Mouse (Mus musculus) small intestine, adult 2 months (tissue): ENCODE data around the gene Tpd52l2. TPM values are rescaled to one million over a fixed set of nuclear protein-coding genes. Genes with fewer than 3 reads are reported as not detected.

Experiments
- H3K27ac ChIP-seq: fragments of 200-500 bp; 2 replicates; pipeline ENCODE4 v1.5.1; 2012; ENCODE audit warnings: low read depth, low read length, control low read depth, inconsistent platforms; ENCODE audit not compliant: insufficient read depth
- H3K27me3 ChIP-seq: fragments of 200-500 bp; 2 replicates; pipeline ENCODE4 v1.6.1; 2012; ENCODE audit warnings: mild to moderate bottlenecking, moderate library complexity, low read length, inconsistent platforms; ENCODE audit not compliant: control insufficient read depth, insufficient read depth
- H3K36me3 ChIP-seq: fragments of 200-500 bp; 2 replicates; pipeline ENCODE4 v1.6.1; 2012; ENCODE audit warnings: mild to moderate bottlenecking, low read length, control low read depth, inconsistent platforms; ENCODE audit not compliant: control insufficient read depth, insufficient read depth
- H3K4me1 ChIP-seq: fragments of 200-500 bp; 2 replicates; pipeline ENCODE4 v1.6.1; 2012; ENCODE audit warnings: low read length, inconsistent platforms, mixed read lengths; ENCODE audit not compliant: control insufficient read depth, insufficient read depth, insufficient read length
- H3K4me3 ChIP-seq: fragments of 200-500 bp; 2 replicates; pipeline ENCODE4 v1.5.1; 2012; ENCODE audit warnings: low read depth, mild to moderate bottlenecking, control low read depth, inconsistent platforms, low read length, moderate library complexity
- CTCF ChIP-seq: fragments of 200-500 bp; IDR thresholded peaks from 2 replicates; pipeline ENCODE4 v1.5.1; 2012; ENCODE audit warnings: low read depth, mild to moderate bottlenecking, control low read depth, inconsistent platforms, low read length, moderate library complexity, mixed read lengths; ENCODE audit not compliant: insufficient replicate concordance, insufficient read length; ENCODE audit errors: extremely low read depth
- POLR2A ChIP-seq: fragments of 200-500 bp; IDR thresholded peaks from 2 replicates; pipeline ENCODE4 v1.6.1; 2012; ENCODE audit warnings: low read depth, mild to moderate bottlenecking, control low read depth, inconsistent platforms, low read length, moderate library complexity
- WGBS: fragments of 180-500 bp; shearing (Covaris S2); methylation state at CpG from one replicate; pipeline ENCODE4 v1.1.7; 2018; 5-methylcytosine and 5-hydroxymethylcytosine counted together
- polyA plus RNA-seq: library from polyadenylated mRNA; depleted of rRNA; stranded (reverse); fragments of >200 nt; gene quantifications from 2 replicates; pipeline ENCODE4 v1.2.3, GENCODE M21; 2012; rRNA removed

The Tpd52l2 gene
- polyA plus RNA-seq, 1 experiment: 27.3 TPM

DNA sequence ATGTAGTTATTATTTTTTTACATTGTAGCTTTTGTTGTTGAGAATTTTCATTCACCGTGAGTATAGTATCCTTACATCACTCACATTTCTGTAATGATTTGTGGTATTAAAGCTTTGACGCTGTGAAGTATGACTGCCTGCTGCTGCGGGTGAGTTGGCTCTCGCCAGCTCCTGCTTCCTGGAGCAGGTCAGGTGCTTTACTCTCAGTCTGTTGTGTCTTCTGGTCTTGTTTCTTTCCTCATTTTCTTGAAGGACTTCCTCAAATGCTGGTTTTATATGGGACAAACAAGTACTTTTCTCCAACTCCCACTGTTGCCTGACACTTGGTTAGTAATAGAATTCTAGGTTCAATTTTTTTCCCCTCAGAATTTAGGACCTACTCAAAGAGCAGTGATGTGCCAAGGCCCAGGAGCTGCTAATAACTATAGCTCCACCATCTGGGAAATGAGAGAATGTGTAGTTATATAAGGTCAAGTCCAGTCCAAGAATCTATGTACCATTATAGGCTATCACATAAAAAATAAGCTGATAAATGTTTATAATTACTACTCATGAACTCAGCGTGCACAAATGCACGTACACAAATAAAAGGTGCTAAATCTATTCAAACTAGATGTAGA lies 44.9 kb downstream of the Tpd52l2 start:
- no peak overlapping the region for H3K4me3 ChIP-seq
- WGBS: 71% methylated on average over 6 of the region's 6 CpGs
- H3K36me3 ChIP-seq: peaks cover 19% of the 10 kb centered on the region
- no peaks in the 10 kb centered on the region for H3K27me3 ChIP-seq
- TF ChIP-seq CTCF (no peak), POLR2A (no peak)
- no peaks in the 10 kb centered on the region for H3K4me1 ChIP-seq
- H3K27ac ChIP-seq: no peak overlapping the region

DNA sequence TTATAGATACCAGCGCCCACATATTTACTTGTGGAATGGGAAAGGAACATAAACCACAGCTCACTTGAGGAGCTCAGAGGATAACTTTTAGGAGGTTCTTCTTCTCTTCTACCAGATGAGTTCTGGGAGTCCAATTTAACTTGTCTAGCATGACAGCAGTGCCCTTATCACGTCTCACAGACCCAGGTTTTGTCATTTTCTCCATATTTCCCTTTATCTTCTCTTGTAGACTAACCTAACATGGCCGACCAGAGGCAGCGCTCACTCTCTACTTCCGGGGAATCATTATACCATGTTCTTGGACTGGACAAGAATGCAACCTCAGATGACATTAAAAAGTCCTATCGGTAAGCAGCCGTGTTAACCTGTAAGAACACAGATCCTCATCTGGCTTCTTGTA lies 49.2 kb downstream of the Tpd52l2 start:
- Histone ChIP-seq H3K27me3 (no peaks in the 10 kb centered on the region), H3K27ac (no peak overlapping the region), H3K4me1 (no peaks in the 10 kb centered on the region), H3K36me3 (peaks cover 50% of the 10 kb centered on the region), H3K4me3 (no peak overlapping the region)
- WGBS: 96% methylated on average over 7 of the region's 7 CpGs
- TF ChIP-seq CTCF: no peak
- no peak for TF ChIP-seq POLR2A

DNA sequence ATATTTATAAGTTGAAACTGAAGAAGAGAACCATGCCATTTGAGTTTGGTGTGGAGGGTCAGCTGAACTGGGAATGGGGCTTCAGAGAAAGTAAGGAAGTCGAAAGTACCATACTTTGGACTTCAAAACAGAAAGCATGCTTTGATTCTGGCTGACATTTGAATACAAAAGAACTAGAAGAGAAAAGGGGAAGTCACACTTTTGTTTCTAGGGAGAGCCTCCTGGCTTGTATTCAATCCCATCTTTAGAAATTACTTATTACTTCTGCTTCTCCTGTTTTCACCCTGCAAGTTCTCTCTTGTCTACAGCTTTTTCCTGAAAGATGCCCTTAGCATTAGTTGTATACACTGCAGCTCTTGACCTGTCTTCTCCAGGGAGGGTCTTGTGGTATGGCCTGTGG lies 51.3 kb downstream of the Tpd52l2 start:
- Histone ChIP-seq H3K4me3 (no peak overlapping the region), H3K27me3 (no peaks in the 10 kb centered on the region), H3K27ac (no peak overlapping the region), H3K36me3 (peaks cover 60% of the 10 kb centered on the region), H3K4me1 (no peaks in the 10 kb centered on the region)
- WGBS: 60% methylated on average over 1 of the region's 1 CpGs
- no peak for TF ChIP-seq CTCF
- TF ChIP-seq POLR2A: no peak

DNA sequence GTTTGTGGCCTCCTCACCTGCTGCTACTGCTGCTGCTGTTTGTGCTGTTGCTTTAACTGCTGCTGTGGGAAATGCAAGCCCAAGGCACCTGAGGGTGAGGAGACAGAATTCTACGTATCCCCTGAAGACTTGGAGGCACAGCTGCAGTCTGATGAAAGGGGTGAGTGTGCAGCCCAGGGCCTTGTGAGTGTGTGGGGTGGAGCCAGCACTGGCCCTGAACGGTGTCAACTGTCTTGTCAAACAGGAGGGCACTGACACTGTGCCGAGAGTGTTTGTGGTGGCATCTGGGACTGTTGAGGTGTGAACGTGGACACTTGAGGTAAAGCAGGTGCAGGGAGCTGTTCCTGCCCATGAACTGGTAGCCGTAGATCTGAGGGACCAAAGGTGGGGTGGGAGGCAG lies 51.7 kb downstream of the Tpd52l2 start:
- Histone ChIP-seq H3K27ac (no peak overlapping the region), H3K4me1 (no peaks in the 10 kb centered on the region), H3K36me3 (peaks cover 60% of the 10 kb centered on the region), H3K4me3 (no peak overlapping the region), H3K27me3 (no peaks in the 10 kb centered on the region)
- TF ChIP-seq POLR2A (no peak), CTCF (no peak)
- 81% methylated on average over 5 of the region's 5 CpGs for WGBS

DNA sequence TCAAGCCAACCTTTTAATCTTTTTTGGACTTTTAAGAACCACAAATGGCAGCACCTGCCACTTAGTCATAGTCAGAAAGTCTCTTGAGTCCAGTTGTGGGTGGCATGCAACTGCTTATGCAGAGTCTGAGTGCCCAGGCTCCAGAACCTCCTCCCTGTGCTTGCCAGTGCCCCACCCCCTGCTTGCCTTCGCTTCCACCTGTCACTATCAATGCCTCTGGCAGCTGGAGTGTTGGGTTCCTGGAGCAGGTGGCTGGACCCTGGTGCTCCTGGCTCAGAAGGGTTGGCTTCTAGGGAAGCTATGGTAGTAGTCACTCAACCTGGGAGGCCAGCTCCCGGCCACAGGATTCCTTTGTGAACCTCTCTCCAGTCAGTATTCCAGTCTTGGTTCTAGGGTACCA lies 53.3 kb downstream of the Tpd52l2 start:
- H3K27me3 ChIP-seq: no peaks in the 10 kb centered on the region
- peaks cover 60% of the 10 kb centered on the region for H3K36me3 ChIP-seq
- no peaks in the 10 kb centered on the region for H3K4me1 ChIP-seq
- no peak overlapping the region for H3K27ac ChIP-seq
- TF ChIP-seq POLR2A: no peak
- no peak for TF ChIP-seq CTCF
- H3K4me3 ChIP-seq: no peak overlapping the region
- WGBS: 68% methylated on average over 2 of the region's 2 CpGs

DNA sequence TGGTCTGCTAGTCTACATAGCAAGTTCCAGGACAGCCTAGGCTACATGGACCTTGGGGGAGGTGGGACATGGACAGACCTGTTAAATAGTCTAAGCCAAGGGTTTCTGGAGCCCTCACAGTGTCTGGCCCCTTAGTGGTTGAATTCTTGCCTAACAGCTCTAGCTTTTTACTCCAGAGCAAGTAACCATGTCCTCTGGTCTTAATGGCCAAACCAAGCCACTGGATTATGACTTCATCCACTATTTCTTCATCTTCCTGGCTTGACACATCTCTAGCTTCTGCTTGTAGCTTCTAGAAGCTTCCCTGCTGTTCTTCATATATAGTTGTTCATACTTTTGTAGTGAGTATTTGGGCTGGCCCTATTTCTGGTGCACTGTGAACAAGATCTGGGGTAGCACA lies 56.8 kb downstream of the Tpd52l2 start:
- TF ChIP-seq POLR2A (no peak), CTCF (no peak)
- H3K4me1 ChIP-seq: no peaks in the 10 kb centered on the region
- H3K27ac ChIP-seq: no peak overlapping the region
- peaks cover 35% of the 10 kb centered on the region for H3K36me3 ChIP-seq
- no peak overlapping the region for H3K4me3 ChIP-seq
- H3K27me3 ChIP-seq: no peaks in the 10 kb centered on the region

DNA sequence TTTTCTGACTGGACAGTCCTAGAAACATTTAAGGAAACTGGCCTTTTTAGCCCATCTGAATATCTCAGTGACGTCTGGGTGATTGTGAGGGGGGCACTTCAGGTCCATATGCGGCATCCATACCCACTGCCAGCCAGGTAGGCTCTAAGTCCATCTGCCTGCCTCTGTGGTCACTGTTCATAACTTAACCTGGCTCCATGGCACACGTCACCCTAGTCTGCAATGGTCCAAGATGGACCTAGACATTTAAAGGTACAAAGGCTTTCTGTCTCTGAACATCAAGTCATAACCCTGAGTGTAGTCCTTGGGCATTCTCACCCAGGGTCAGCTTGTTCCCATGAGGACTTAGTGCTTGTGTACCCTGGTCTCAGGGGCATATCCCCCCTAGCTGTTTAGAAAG lies 70.4 kb downstream of the Tpd52l2 start:
- no peak overlapping the region for H3K4me3 ChIP-seq
- H3K36me3 ChIP-seq: peaks cover 8% of the 10 kb centered on the region; the same call in 1 of the 2 replicates
- no peak for TF ChIP-seq CTCF
- TF ChIP-seq POLR2A: no peak
- 86% methylated on average over 3 of the region's 3 CpGs for WGBS
- H3K4me1 ChIP-seq: no peaks in the 10 kb centered on the region
- no peak overlapping the region for H3K27ac ChIP-seq
- H3K27me3 ChIP-seq: no peaks in the 10 kb centered on the region

Other genes starting within 250 kb of the Tpd52l2 start
- gene Gmeb2, start 209.1 kb upstream of the Tpd52l2 start, polyA plus RNA-seq: 14.0 and 29.1 TPM in 2 replicates
- 0.90 and 1.3 TPM in 2 replicates for gene Stmn3, start 182.6 kb upstream of the Tpd52l2 start, polyA plus RNA-seq
- gene Rtel1, start 177.4 kb upstream of the Tpd52l2 start, polyA plus RNA-seq: 16.4 and 24.7 TPM in 2 replicates
- gene Zgpat, start 132.2 kb upstream of the Tpd52l2 start, polyA plus RNA-seq: 15.7 and 20.7 TPM in 2 replicates
- gene Arfrp1, start 131.7 kb upstream of the Tpd52l2 start, polyA plus RNA-seq: 15.8 and 23.5 TPM in 2 replicates
- 53.5 and 89.8 TPM in 2 replicates for gene Lime1, start 117.1 kb upstream of the Tpd52l2 start, polyA plus RNA-seq
- gene Zbtb46, start 37.7 kb upstream of the Tpd52l2 start, polyA plus RNA-seq: 1.5 and 1.6 TPM in 2 replicates
- not detected in 2 replicates for gene Abhd16b, start 3.9 kb upstream of the Tpd52l2 start, polyA plus RNA-seq
- gene Dnajc5, start 23.3 kb downstream of the Tpd52l2 start, polyA plus RNA-seq: 20.6 and 48.2 TPM in 2 replicates
- gene Uckl1, start 87.8 kb downstream of the Tpd52l2 start, polyA plus RNA-seq: 96.9 and 149 TPM in 2 replicates
- 4.9 and 10.4 TPM in 2 replicates for gene Prpf6, start 94.7 kb downstream of the Tpd52l2 start, polyA plus RNA-seq
- gene Zfp512b, start 95.7 kb downstream of the Tpd52l2 start, polyA plus RNA-seq: 12.7 and 15.7 TPM in 2 replicates
- gene Samd10, start 102.1 kb downstream of the Tpd52l2 start, polyA plus RNA-seq: 13.6 and 26.0 TPM in 2 replicates
- 0.29 and 0.42 TPM in 2 replicates for gene Gm29797, start 159.9 kb downstream of the Tpd52l2 start, polyA plus RNA-seq
- 39.0 and 59.8 TPM in 2 replicates for gene Sox18, start 174.5 kb downstream of the Tpd52l2 start, polyA plus RNA-seq
- 4.3 and 5.2 TPM in 2 replicates for gene Tcea2, start 183.2 kb downstream of the Tpd52l2 start, polyA plus RNA-seq
- gene Rgs19, start 196.8 kb downstream of the Tpd52l2 start, polyA plus RNA-seq: 19.9 and 24.1 TPM in 2 replicates
- not detected in 2 replicates for gene Lkaaear1, start 201.3 kb downstream of the Tpd52l2 start, polyA plus RNA-seq
- gene Oprl1, start 217.9 kb downstream of the Tpd52l2 start, polyA plus RNA-seq: 0.11 and 0.19 TPM in 2 replicates